Mouse (Mus musculus) cerebellum, adult 11 months (tissue): ENCODE measurements at regions not wholly inside any gene's neighbourhood (a gene's known extent, or its start where the extent isn't known, plus 50 kb on each side); places are given as distances from the start of the nearest gene placed in this dataset.

Experiments
- DNase-seq: peaks from one replicate; pipeline ENCODE4 v3.0.0; 2022

GRCm38 (mm10) chr7:61939971-61940705, 406.2 kb upstream of the Ndn start:
- DNase-seq = peak; percentile 72

DNA sequence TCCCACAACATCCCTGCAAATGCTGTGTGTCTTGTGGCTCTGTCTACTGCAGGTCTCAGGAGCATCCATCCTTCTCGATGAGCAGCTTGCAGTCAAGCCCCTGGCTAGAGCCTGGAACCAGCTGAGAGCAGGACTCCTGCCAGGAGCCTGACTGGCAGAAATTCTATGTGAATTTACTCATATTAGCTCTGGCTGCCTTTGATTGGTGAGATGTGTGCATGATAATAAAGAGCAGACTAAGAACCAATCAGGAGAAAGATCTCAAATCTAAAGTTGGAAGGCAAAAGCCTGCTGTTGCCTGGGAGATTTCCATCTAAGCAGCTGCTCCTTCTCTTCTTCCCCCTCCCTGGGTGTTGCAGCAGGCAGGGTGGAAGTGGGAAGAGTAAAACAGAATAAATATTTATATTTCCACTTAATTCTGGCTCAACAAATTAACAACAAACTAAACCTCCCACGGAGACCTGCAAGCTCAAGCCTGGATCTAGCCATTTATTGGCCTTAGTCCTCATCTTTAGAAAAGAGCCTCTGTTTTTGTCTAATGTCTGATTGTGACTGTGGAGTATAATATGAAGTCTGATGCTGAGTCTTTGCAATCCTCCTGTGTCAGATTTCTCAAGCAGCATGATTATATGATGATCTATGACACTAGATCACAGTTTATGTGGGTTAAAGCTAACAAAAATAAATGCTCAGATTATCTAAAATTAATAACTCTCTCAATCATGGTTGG, 364.0 kb upstream of the Ndn start:
- DNase-seq = peak; percentile 89

- no peak for DNase-seq
These were observed 319.7 kb upstream of the Ndn start for GRCm38 (mm10) chr7:62026635-62027034.

DNA sequence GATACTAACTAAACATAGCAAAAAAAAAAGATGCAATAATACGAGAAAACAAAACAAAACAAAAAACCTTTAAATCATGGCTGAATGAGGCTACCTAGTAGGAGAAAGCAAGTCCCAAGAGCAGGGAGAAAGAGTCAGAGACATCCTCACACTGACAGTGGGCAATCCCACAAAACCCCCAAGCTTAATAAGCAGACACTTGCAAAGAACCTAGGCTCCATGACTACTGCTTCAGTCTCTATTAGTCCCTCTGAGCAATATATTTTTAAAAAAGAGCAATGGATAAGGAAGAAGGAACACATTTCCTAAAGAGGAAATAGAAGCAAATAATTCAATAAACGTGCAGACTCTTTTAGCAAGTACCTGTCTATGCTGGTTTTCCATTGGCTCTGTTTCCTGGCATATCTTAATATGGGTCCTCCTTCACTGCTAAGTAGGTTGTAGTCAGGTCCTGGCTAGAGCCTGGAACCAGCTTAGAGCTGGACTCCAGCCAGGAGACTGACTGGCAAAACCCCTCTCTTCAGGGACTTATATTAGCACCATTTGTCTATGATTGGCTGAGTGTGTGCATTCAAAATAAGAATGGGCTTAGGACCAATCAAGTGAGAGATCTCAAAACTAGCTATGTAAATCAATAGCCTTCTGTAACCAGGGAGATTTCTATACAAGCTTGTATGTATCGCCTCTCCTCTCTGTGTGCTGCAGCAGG, 300.5 kb upstream of the Ndn start:
- DNase-seq = no peak

GRCm38 (mm10) chr7:62046452-62046809, 299.9 kb upstream of the Ndn start:
- no peak for DNase-seq

- DNase-seq = peak; percentile 4
These were observed 267.8 kb upstream of the Ndn start for GRCm38 (mm10) chr7:62078607-62079006.

GRCm38 (mm10) chr7:62085120-62085849, 261.1 kb upstream of the Ndn start:
- peak; percentile 6 for DNase-seq
